Mouse (Mus musculus) lung, postnatal 0 days (tissue): ENCODE measurements around the gene Mybph.

Experiments
- CTCF ChIP-seq: IDR thresholded peaks from 2 replicates; pipeline ENCODE4 v1.5.1; 2016; ENCODE audit warnings: antibody characterized with exemption, mild to moderate bottlenecking
- EP300 ChIP-seq: IDR thresholded peaks from 2 replicates; pipeline ENCODE4 v1.6.1; 2016; ENCODE audit warnings: antibody characterized with exemption, mild to moderate bottlenecking, control low read depth

- TF ChIP-seq CTCF (no peak), EP300 (no peak)
Observed at GRCm38 (mm10) chr1:134231681-134232080, 38.4 kb downstream of the Mybph start.
